Mouse (Mus musculus): ENCODE measurements around the gene Zscan26. TPM values are rescaled to one million over a fixed set of nuclear protein-coding genes. Genes with fewer than 3 reads are reported as not detected.
A peak's percentile ranks its signal among the peaks of the same experiment; 100 is the strongest.

The Zscan26 gene
- polyA plus RNA-seq, 1 experiment from 2014 or later, result 16.6 TPM

DNA sequence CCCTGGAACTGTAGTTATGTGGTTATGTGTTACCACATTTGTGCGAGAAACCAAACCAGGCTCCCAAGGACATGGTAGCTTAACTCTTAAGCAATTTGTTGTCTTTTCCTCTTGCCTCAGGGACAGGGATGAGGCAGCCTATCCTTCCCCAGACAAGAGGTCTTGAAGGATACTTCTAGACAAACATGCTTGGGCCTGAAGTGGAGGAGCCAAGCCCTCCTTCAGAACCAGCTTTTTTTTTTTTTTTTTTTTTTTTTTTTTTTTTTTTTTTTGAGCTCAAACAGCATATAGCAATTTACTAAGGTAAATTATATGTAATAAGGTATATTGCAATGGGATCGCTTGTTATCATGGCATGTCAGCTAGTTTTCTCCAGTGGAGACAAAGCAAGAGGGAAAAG is 37.8 kb downstream of the Zscan26 start:
- Histone ChIP-seq H3K9ac (ENCODE audit: low read depth, low read length) (no peak overlapping the region), H3K4me2 (no peak overlapping the region), H3K4me1 (replicated peaks; ENCODE audit: control insufficient read depth, insufficient read depth, low read length) (peaks cover 24% of the 10 kb centered on the region), H3K27ac (ENCODE audit: low read depth, low read length) (peak overlapping the region; percentile 86; the same call in 1 of the 2 replicates), H3K27me3 (replicated peaks; ENCODE audit: control insufficient read depth, insufficient read depth, low read length) (no peaks in the 10 kb centered on the region), H3K36me3 (ENCODE audit: control insufficient read depth, insufficient read depth, low read length) (no peaks in the 10 kb centered on the region), H3K9me3 (ENCODE audit: control insufficient read depth, low read length) (no peaks in the 10 kb centered on the region), H3K4me3 (ENCODE audit: low read depth, low read length) (no peak overlapping the region)
- ATAC-seq (replicated peaks; ENCODE audit: low FRiP score) (no peak), DNase-seq (ENCODE audit: low spot score) (no peak)
- 77% methylated on average over 2 of the region's 2 CpGs for WGBS

DNA sequence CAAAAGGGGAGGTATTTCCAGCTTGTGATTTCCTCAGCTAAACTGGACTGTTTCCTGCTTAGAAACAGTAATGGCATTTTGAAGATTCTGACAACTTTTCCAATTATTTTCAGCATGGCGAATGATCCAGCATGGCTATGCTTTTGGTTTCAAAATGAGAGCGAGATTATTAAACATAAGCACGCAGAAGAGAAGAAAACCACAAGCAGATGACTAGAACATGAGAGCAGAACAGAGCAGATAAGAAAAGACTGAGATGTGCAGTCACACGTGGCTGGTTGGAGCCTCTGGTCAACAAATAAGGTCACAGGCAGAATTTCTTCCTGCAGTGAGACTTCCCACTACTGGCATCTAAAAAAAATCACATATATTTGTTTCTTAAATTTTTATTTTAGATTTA is 38.3 kb downstream of the Zscan26 start:
- Histone ChIP-seq H3K27ac (ENCODE audit: low read depth, low read length) (peak overlapping the region; percentile 86), H3K27me3 (replicated peaks; ENCODE audit: control insufficient read depth, insufficient read depth, low read length) (no peaks in the 10 kb centered on the region), H3K4me1 (replicated peaks; ENCODE audit: control insufficient read depth, insufficient read depth, low read length) (peaks cover 24% of the 10 kb centered on the region), H3K9me3 (ENCODE audit: control insufficient read depth, low read length) (no peaks in the 10 kb centered on the region), H3K4me3 (ENCODE audit: low read depth, low read length) (peak overlapping the region; percentile 12; the same call in 1 of the 2 replicates), H3K4me2 (peak overlapping the region; percentile 51), H3K36me3 (ENCODE audit: control insufficient read depth, insufficient read depth, low read length) (no peaks in the 10 kb centered on the region), H3K9ac (ENCODE audit: low read depth, low read length) (peak overlapping the region; percentile 53)
- DNase-seq (ENCODE audit: low spot score) (no peak), ATAC-seq (replicated peaks; ENCODE audit: low FRiP score) (peak; percentile 57)
- 45% methylated on average over 4 of the region's 4 CpGs for WGBS

DNA sequence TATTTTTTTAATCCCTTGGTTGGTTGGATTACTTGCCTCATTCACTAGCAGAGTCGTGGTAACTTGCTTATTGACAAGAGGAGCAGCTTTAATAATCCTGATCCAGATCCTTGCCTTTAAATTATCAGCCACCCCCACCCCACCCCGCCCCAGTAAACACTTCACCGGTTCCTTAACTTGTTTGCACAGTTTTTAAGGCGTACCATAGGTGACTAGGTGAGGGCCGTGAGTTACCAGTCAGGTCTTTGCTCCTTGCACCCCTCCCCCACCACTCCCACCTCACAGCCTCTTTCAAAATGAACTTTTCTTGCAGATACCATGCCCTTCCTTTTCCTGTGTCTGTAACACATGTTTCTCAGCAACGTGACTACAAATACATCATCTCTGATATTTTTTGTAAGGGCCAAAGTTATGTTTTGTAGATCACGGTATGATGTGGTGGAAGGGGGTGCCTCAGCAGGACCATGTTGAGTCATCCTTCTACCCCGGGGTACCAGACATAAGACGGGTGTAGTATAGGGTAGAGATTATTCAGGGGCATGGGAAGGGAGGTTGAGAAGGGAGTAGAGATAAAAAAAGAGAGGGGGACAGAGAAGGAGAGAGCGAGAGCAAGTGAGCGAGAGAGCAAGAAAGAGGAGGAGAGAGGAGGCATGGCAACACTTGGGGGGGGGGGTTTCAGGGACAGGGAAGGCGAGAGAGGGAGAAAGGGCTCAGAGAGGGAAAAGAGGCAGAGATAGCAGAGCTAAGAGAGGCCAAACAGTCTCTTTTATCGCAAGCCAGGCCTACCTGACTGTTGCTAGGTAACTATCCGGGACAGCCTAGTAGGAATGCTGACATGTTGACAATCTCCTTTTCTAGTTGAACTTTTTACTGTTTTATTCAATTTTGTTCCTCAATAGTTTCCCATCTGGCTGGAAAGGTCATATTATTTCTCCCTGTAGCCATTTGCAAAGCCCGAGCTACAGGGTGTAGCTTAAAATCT is 39.0 kb downstream of the Zscan26 start:
- Histone ChIP-seq H3K4me3 (ENCODE audit: low read depth, low read length) (peak overlapping the region; percentile 12; the same call in 1 of the 2 replicates), H3K4me1 (replicated peaks; ENCODE audit: control insufficient read depth, insufficient read depth, low read length) (peaks cover 21% of the 10 kb centered on the region), H3K9ac (ENCODE audit: low read depth, low read length) (peak overlapping the region; percentile 53), H3K9me3 (ENCODE audit: control insufficient read depth, low read length) (no peaks in the 10 kb centered on the region), H3K36me3 (ENCODE audit: control insufficient read depth, insufficient read depth, low read length) (no peaks in the 10 kb centered on the region), H3K27ac (ENCODE audit: low read depth, low read length) (peak overlapping the region; percentile 86), H3K27me3 (replicated peaks; ENCODE audit: control insufficient read depth, insufficient read depth, low read length) (no peaks in the 10 kb centered on the region), H3K4me2 (peak overlapping the region; percentile 51)
- peak; percentile 77 for ATAC-seq (replicated peaks; ENCODE audit: low FRiP score)
- WGBS, result 48% methylated on average over 14 of the region's 15 CpGs
- DNase-seq (ENCODE audit: low spot score), result no peak

DNA sequence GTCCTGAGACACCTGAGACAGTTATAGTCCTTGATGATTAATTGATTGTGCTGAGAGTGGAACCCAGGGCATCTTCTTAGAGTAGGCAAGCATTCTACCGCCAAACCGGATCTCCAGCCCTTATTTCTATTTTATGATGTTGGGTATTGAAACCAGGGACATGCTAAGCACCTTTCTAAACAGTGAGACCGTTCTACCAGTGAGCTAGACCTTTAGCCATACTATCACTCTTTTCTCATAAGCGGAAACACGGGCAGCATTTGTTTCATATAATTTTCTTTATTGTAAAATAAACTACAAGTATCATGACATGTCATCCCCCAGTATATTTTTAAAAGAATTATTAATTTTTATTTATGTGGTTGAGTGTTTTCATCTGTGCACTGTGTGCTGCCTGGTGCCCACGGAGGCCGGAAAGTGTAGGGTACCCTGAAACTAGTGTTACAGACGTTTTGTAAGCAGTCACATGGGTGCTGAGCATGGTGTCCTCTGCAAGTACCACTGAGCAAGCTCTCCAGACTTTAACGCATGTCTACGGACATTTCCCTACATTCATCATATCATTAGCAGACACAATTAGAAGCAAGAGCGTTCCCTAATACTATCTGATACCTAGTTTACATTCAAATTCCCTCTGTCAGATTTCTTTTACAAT is 44.6 kb downstream of the Zscan26 start:
- no peak for DNase-seq (ENCODE audit: low spot score)
- Histone ChIP-seq H3K4me2 (peak overlapping the region; percentile 83), H3K27ac (ENCODE audit: low read depth, low read length) (no peak overlapping the region; the same call in 1 of the 2 replicates), H3K9me3 (ENCODE audit: control insufficient read depth, low read length) (no peaks in the 10 kb centered on the region), H3K9ac (ENCODE audit: low read depth, low read length) (peak overlapping the region; percentile 55), H3K4me1 (replicated peaks; ENCODE audit: control insufficient read depth, insufficient read depth, low read length) (peaks cover 9% of the 10 kb centered on the region), H3K27me3 (replicated peaks; ENCODE audit: control insufficient read depth, insufficient read depth, low read length) (no peaks in the 10 kb centered on the region), H3K4me3 (ENCODE audit: low read depth, low read length) (peak overlapping the region; percentile 48), H3K36me3 (ENCODE audit: control insufficient read depth, insufficient read depth, low read length) (no peaks in the 10 kb centered on the region)
- ATAC-seq (replicated peaks; ENCODE audit: low FRiP score), result no peak; the same call in 1 of the 2 replicates
- 59% methylated on average over 11 of the region's 11 CpGs for WGBS

DNA sequence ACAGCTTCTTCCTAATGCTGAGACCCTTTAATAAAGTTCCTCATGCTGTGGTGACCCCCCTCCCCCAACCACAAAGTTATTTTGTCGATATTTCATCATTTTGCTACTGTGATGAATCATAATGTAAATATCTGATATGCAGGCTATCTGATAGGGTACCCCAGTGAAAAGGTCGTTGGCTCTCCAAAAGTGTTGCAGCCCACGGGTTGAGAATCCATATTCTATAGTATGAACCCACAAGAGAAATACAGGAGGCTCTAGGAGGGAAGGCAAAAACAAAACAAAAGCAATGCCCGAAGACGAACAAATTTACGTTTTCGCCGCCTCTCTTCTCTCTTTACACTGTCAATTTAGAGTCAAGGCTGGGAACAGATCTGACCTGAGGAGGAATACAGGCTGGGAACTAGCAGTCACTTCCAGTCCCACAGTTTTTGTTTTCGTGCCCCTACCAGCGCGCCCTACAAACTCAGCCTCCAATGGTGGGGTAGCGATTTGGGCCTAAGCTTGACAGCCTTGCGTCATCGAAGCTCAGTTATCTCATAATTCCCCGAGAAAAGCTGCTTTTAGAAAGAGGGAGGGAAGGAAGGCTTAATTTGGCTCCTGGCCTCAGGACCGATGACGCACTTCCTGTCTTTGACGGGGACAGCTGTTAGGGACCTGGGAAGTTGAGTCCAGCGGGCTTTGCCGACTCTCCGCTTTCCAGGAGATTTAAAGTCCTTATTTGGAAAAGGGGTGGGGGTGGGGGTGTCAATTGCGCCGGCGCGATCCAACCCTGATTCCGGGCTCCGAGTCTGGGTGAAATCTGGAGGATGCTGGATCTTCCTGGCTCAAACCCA is 45.3 kb downstream of the Zscan26 start:
- H3K9ac ChIP-seq (ENCODE audit: low read depth, low read length), result peak overlapping the region; percentile 55
- ATAC-seq (replicated peaks; ENCODE audit: low FRiP score) (peak; percentile 86), DNase-seq (ENCODE audit: low spot score) (peak; percentile 73)
- WGBS, result 4% methylated on average over 27 of the region's 27 CpGs
- peaks cover 7% of the 10 kb centered on the region; the same call in 1 of the 2 replicates for H3K4me1 ChIP-seq (replicated peaks; ENCODE audit: control insufficient read depth, insufficient read depth, low read length)
- H3K9me3 ChIP-seq (ENCODE audit: control insufficient read depth, low read length), result no peaks in the 10 kb centered on the region
- no peaks in the 10 kb centered on the region for H3K27me3 ChIP-seq (replicated peaks; ENCODE audit: control insufficient read depth, insufficient read depth, low read length)
- no peaks in the 10 kb centered on the region for H3K36me3 ChIP-seq (ENCODE audit: control insufficient read depth, insufficient read depth, low read length)
- H3K27ac ChIP-seq (ENCODE audit: low read depth, low read length), result peak overlapping the region; percentile 70
- H3K4me3 ChIP-seq (ENCODE audit: low read depth, low read length), result peak overlapping the region; percentile 48
- H3K4me2 ChIP-seq, result peak overlapping the region; percentile 83

DNA sequence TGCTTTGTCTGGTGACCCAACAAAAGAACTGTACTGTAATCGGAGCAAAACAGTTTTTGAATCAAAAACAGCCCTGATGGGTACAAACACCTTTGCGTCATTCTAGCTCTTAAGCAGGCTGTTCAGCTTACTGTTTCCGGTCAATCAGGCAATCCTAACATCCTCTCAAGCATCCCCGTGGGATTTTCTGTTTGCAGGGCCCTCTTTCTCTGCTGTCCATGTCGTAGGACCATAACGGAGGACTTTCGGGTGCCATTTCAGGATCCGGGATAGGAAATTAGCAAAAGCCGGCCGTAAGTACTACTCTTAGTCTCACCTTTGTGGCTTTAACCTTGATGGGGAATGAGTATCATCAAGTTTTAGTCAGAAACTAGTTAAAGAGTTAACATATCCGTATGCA is 46.2 kb downstream of the Zscan26 start:
- Histone ChIP-seq H3K4me1 (replicated peaks; ENCODE audit: control insufficient read depth, insufficient read depth, low read length) (peaks cover 7% of the 10 kb centered on the region; the same call in 1 of the 2 replicates), H3K27ac (ENCODE audit: low read depth, low read length) (no peak overlapping the region), H3K9ac (ENCODE audit: low read depth, low read length) (peak overlapping the region; percentile 55), H3K4me3 (ENCODE audit: low read depth, low read length) (no peak overlapping the region; the same call in 1 of the 2 replicates), H3K9me3 (ENCODE audit: control insufficient read depth, low read length) (no peaks in the 10 kb centered on the region), H3K27me3 (replicated peaks; ENCODE audit: control insufficient read depth, insufficient read depth, low read length) (no peaks in the 10 kb centered on the region), H3K36me3 (ENCODE audit: control insufficient read depth, insufficient read depth, low read length) (no peaks in the 10 kb centered on the region), H3K4me2 (peak overlapping the region; percentile 83)
- DNase-seq (ENCODE audit: low spot score), result no peak
- ATAC-seq (replicated peaks; ENCODE audit: low FRiP score), result no peak
- 81% methylated on average over 11 of the region's 11 CpGs for WGBS

DNA sequence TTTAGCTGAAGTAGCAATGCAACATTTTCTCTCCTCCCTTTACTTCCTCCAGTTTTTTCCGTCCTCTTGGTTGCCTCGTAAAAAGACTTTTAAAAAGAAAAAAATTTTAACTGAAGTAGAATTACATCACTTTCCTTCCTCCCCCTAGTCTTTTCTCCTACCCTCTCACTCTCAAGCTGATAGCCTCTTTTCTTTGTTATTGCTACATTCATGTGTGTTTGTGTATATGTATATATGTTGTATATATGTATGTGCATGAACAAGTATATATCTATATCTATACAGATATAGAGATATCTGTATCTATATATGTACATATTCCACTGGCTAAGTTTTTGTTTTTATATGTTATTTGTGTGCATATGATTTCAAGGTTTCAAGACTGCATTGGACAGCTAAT is 50.7 kb downstream of the Zscan26 start:
- H3K4me3 ChIP-seq (ENCODE audit: low read depth, low read length), result peak overlapping the region; percentile 85
- H3K9ac ChIP-seq (ENCODE audit: low read depth, low read length), result peak overlapping the region; percentile 93; the same call in 1 of the 2 replicates
- H3K27ac ChIP-seq (ENCODE audit: low read depth, low read length), result peak overlapping the region; percentile 84
- 0% methylated on average over 2 of the region's 2 CpGs for WGBS
- H3K27me3 ChIP-seq (replicated peaks; ENCODE audit: control insufficient read depth, insufficient read depth, low read length), result no peaks in the 10 kb centered on the region
- peaks cover 4% of the 10 kb centered on the region; the same call in 1 of the 2 replicates for H3K4me1 ChIP-seq (replicated peaks; ENCODE audit: control insufficient read depth, insufficient read depth, low read length)
- ATAC-seq (replicated peaks; ENCODE audit: low FRiP score), result peak; percentile 44; the same call in 1 of the 2 replicates
- no peak for DNase-seq (ENCODE audit: low spot score)
- no peaks in the 10 kb centered on the region; the same call in 1 of the 2 replicates for H3K36me3 ChIP-seq (ENCODE audit: control insufficient read depth, insufficient read depth, low read length)
- H3K4me2 ChIP-seq, result peak overlapping the region; percentile 79
- no peaks in the 10 kb centered on the region for H3K9me3 ChIP-seq (ENCODE audit: control insufficient read depth, low read length)

Measured in liver, embryonic 11.5 days (tissue).